Mouse (Mus musculus) hindbrain, embryonic 13.5 days (tissue): Measurements from ENCODE around the gene Zfp541. TPM values are rescaled to one million over a fixed set of nuclear protein-coding genes. Genes with fewer than 3 reads are reported as not detected.

Experiments
- ATAC-seq: fragments of 200-750 bp; cut with Nextera tagmentation; 2 replicates; pipeline ENCODE4 v1.8.0; 2017; ENCODE audit warnings: moderate TSS enrichment; ENCODE audit not compliant: low FRiP score
- H3K27ac ChIP-seq: fragments of 300-500 bp; sonication (generic); 2 replicates; pipeline ENCODE4 v1.5.1; 2015; ENCODE audit warnings: inconsistent platforms, mild to moderate bottlenecking, moderate library complexity
- H3K27me3 ChIP-seq: fragments of 300-500 bp; sonication (generic); 2 replicates; pipeline ENCODE4 v1.6.1; 2015; ENCODE audit warnings: mild to moderate bottlenecking, inconsistent platforms
- H3K36me3 ChIP-seq: fragments of 300-500 bp; sonication (generic); 2 replicates; pipeline ENCODE4 v1.6.1; 2015; ENCODE audit warnings: mild to moderate bottlenecking, inconsistent platforms
- H3K4me1 ChIP-seq: fragments of 300-500 bp; sonication (generic); replicated peaks from 2 replicates; pipeline ENCODE4 v1.6.1; 2015; ENCODE audit warnings: inconsistent platforms
- H3K4me2 ChIP-seq: fragments of 300-500 bp; sonication (generic); 2 replicates; pipeline ENCODE4 v1.6.1; 2015; ENCODE audit warnings: inconsistent platforms, mild to moderate bottlenecking, moderate library complexity
- H3K4me3 ChIP-seq: fragments of 300-500 bp; sonication (generic); 2 replicates; pipeline ENCODE4 v1.5.1; 2015; ENCODE audit warnings: mild to moderate bottlenecking, inconsistent platforms
- H3K9ac ChIP-seq: fragments of 300-500 bp; sonication (generic); 2 replicates; pipeline ENCODE4 v1.6.1; 2015; ENCODE audit warnings: mild to moderate bottlenecking, inconsistent platforms
- H3K9me3 ChIP-seq: fragments of 300-500 bp; sonication (generic); 2 replicates; pipeline ENCODE4 v1.6.1; 2016; ENCODE audit warnings: inconsistent platforms
- WGBS: fragments of 180-500 bp; shearing (Covaris S2); methylation state at CpG from one replicate; pipeline ENCODE4 v1.1.7; 2015; 5-methylcytosine and 5-hydroxymethylcytosine counted together
- polyA plus RNA-seq: library from polyadenylated mRNA; unstranded; fragments of >200 nt; fragmentation: Nextera tagmentation; extraction: Ambion mirVana; gene quantifications from 2 replicates; pipeline ENCODE4 v1.2.1, GENCODE M21; 2015

The Zfp541 gene
- polyA plus RNA-seq, result 0.09 TPM in 2 replicates

DNA sequence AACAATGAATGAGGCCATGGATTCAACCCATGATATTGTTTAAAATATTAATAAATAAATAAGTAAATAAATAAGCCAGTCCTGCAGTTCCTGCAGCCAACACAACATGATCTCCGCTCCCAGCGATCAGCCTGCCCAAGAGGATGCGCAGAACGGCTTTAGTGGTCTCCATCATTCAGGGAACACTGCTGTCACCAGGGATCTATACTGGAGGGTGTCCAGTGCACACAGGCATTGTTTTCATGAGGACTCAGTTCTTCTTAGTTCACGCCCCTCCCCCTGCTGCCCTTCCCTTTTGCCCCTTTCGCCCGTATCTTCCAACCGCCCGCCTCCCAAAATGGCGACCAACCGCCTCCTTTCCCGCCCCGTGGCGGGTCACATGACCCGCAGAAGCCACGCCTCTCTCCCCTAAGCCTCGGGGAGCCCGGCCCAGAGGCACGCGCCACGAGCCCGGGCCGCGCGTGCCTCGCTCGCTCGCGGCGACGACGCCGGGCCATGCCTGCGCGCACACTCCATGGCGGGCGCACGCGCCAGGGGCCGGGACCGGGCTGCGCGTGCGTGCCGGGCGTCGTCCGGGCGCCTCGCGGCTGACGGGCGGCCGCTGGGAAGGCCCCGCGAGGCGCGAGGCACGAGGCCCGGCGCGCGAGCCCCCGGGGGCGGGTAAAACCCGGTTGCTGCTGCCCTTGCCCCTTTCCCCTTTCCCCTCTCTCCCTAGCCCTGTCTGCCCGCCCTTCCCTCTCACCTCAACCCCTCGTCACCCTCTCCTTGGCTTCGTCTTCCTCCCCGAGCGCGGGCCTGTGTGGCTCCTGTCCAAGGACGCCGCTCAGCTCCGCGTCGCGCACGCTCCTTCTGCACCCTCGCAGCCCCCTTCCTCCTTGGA, at the start of gene Zfp541:
Gene Zfp541 (plus strand): TSS at position 596 of the 880 bp plus-strand sequence.
- H3K36me3 ChIP-seq, result no peaks in the 10 kb centered on the region
- peak within 1 kb of the TSS; percentile 20; the same call in 1 of the 2 replicates for H3K4me3 ChIP-seq
- no peaks in the 10 kb centered on the region for H3K4me1 ChIP-seq
- peaks cover 61% of the 10 kb centered on the region for H3K27me3 ChIP-seq
- WGBS, result 41% methylated on average over 66 of the region's 80 CpGs
- peak; percentile 80 for ATAC-seq
- peaks cover 4% of the 10 kb centered on the region; the same call in 1 of the 2 replicates for H3K9me3 ChIP-seq
- H3K4me2 ChIP-seq, result peak within 1 kb of the TSS; percentile 33
- no peak within 1 kb of the TSS for H3K27ac ChIP-seq
- no peak within 1 kb of the TSS for H3K9ac ChIP-seq

DNA sequence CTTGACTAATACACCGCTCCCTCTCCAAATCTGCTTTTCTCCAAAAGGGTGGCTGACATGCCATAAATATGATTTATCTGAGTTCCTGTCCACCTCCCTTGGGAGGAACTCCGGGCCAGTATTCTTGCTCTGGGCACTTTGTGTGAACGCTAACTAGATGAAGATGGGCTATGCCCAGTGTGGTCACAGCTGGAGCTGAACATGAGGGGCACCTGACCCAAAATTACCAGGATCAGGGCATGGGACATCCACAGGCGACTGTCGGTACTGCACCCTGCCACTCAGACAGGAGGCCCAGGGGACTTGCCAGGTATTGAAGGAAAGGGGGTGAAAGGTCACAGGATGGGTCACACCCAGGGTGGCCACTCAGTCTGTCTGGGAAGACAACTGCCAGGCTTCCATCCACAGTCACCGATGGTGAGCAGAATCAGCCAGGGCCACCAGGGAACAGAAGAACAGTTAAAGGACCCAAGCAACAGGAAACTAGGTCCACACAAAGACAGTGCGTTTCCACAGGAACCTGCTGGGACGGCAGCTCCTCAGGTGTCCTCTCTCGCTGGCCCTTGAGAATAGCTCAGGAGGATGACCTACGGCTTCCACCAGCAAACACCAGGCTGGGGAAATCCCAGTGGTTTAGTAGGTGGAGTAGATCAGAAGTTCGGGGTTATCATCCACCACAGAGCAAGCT, 48.9 kb upstream of the Zfp541 start:
- Histone ChIP-seq H3K4me2 (no peak overlapping the region), H3K9me3 (no peaks in the 10 kb centered on the region), H3K9ac (no peak overlapping the region), H3K27me3 (no peaks in the 10 kb centered on the region), H3K4me1 (peaks cover 8% of the 10 kb centered on the region; the same call in 1 of the 2 replicates), H3K36me3 (peaks cover 6% of the 10 kb centered on the region), H3K4me3 (no peak overlapping the region), H3K27ac (no peak overlapping the region)
- no peak for ATAC-seq
- WGBS, result 79% methylated on average over 11 of the region's 11 CpGs

- H3K36me3 ChIP-seq, result peaks cover 6% of the 10 kb centered on the region
- H3K4me3 ChIP-seq, result no peak overlapping the region
- H3K4me1 ChIP-seq, result peaks cover 8% of the 10 kb centered on the region; the same call in 1 of the 2 replicates
- no peak overlapping the region for H3K27ac ChIP-seq
- H3K4me2 ChIP-seq, result no peak overlapping the region
- no peaks in the 10 kb centered on the region for H3K27me3 ChIP-seq
- ATAC-seq, result no peak
- no peaks in the 10 kb centered on the region for H3K9me3 ChIP-seq
- no peak overlapping the region for H3K9ac ChIP-seq
- 90% methylated on average over 5 of the region's 5 CpGs for WGBS
These were observed 47.8 kb upstream of the Zfp541 start for GRCm38 (mm10) chr7:16013722-16014275.

GRCm38 (mm10) chr7:16014521-16015175, 47.0 kb upstream of the Zfp541 start:
- H3K9me3 ChIP-seq, result no peaks in the 10 kb centered on the region
- WGBS, result 94% methylated on average over 8 of the region's 8 CpGs
- H3K27me3 ChIP-seq, result no peaks in the 10 kb centered on the region
- no peak for ATAC-seq
- H3K4me3 ChIP-seq, result no peak overlapping the region
- no peak overlapping the region for H3K4me2 ChIP-seq
- peaks cover 8% of the 10 kb centered on the region; the same call in 1 of the 2 replicates for H3K4me1 ChIP-seq
- H3K9ac ChIP-seq, result no peak overlapping the region
- no peak overlapping the region for H3K27ac ChIP-seq
- peaks cover 6% of the 10 kb centered on the region for H3K36me3 ChIP-seq

GRCm38 (mm10) chr7:16015384-16015783, 46.2 kb upstream of the Zfp541 start:
- Histone ChIP-seq H3K4me3 (no peak overlapping the region), H3K27me3 (no peaks in the 10 kb centered on the region), H3K4me2 (no peak overlapping the region), H3K4me1 (peaks cover 8% of the 10 kb centered on the region; the same call in 1 of the 2 replicates), H3K27ac (no peak overlapping the region), H3K9me3 (no peaks in the 10 kb centered on the region), H3K9ac (no peak overlapping the region), H3K36me3 (peaks cover 6% of the 10 kb centered on the region)
- no peak for ATAC-seq
- 90% methylated on average over 5 of the region's 5 CpGs for WGBS

DNA sequence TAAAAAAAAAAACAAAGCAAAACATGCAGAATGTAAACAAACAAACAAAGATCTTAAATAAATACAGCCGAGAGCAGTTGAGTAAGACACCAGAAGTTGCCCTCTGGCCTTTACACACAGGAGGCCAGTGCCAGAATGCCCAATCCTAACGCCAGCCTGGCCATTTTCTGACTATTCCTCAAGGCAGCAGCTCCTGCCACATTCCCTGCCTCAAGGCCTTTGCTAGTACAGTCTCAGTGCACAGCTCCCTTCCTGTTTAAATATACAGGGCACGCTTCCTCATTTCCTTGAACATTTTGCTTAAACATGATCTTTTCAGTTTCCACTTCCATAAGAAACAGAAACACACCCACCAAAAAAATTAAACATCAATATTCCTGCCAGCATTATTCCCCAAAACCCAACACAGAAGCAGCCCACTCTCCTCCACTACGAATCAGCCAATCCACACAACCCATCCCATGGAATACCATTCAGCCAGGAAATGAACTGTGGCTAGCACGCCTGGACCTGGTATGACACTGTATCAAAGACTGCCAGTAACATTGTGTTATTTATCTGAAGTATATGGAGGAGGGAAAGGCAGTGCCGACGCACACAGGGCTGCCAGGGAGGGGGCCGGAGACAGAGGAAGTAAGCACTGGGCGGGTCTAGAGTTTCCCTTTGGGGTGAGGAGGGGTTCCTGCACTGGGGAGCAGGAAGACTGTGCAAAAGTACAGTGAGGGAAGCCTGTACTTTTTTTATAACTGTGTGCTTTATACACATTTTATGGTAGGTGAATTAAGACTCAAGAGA, 43.4 kb upstream of the Zfp541 start:
- Histone ChIP-seq H3K4me1 (peaks cover 7% of the 10 kb centered on the region; the same call in 1 of the 2 replicates), H3K36me3 (no peaks in the 10 kb centered on the region), H3K27me3 (no peaks in the 10 kb centered on the region), H3K27ac (no peak overlapping the region), H3K4me3 (no peak overlapping the region), H3K9ac (no peak overlapping the region), H3K4me2 (no peak overlapping the region), H3K9me3 (no peaks in the 10 kb centered on the region)
- no peak for ATAC-seq
- 84% methylated on average over 9 of the region's 9 CpGs for WGBS

DNA sequence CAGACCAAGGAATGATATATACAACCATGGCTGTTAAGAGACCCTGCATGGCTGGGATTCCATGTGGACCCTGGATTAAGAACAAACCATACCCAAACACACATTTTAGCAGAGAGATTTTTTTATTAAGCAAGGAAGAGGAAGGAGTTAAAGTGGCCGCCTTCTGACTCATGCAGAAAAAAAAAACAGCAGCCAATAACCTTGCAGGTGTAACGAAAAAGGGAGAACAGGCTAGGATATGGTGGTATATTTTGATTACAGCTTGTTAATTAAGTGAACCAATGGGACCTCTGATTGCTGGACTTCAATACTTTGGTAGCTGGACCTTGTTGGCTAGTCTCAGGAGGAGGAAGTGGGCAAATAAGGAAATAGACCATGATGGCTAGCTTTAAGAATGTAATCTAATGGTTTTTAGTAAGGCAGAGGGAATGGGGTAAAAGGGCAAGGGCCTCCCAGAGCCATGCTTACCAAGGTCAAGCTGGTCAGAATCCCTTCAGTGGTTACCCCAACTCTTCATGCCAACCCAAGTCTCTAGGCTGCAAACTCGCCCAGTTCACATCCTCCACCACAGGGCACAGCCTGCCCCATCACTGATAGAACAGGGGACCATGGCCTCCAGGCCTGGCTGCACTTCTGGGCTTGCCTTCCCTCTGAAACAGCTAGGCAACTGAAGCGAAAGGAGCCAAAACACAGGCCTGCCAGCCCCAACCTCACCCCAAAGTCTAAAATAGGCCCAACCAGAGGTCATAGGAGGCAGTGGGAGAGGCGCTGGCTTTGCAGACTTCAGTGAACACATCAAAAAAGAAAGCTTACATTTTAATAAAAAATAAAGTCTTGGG, 42.1 kb upstream of the Zfp541 start:
- H3K36me3 ChIP-seq, result no peaks in the 10 kb centered on the region

DNA sequence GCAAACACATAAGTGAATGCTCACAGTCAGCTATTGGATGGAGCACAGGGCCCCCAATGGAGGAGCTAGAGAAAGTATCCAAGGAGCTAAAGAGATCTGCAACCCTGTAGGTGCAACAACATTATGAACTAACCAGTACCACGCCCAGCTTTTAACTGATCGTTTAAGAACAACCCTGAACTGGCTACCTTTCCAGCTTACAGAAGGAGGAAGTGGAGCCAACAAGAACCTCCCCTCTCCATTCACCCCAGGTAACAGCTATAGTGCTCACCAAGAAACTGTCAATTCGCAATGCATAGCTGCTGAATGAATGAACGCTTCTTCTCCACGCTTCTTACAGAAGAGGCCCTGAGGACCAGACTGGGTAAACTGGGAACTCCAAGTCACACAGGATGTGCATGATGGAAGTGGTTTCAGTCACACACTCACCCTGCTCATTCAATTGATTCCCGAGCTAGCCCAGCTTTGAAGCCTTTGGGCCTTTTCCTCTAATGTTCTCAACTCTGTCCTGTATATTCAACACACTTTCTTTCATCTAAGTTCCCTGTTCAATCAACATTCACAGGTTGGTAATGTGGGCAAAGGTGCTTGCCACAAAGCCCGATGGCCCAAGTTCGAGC, 36.9 kb upstream of the Zfp541 start:
- Histone ChIP-seq H3K4me2 (no peak overlapping the region), H3K27me3 (no peaks in the 10 kb centered on the region), H3K4me3 (no peak overlapping the region), H3K27ac (no peak overlapping the region), H3K9me3 (no peaks in the 10 kb centered on the region), H3K36me3 (no peaks in the 10 kb centered on the region; the same call in 1 of the 2 replicates), H3K9ac (no peak overlapping the region), H3K4me1 (peaks cover 21% of the 10 kb centered on the region)
- no peak for ATAC-seq
- 91% methylated on average over 8 of the region's 8 CpGs for WGBS

More for the DNA sequence above, 42.1 kb upstream of the Zfp541 start:
- ATAC-seq, result no peak
- H3K4me2 ChIP-seq, result no peak overlapping the region
- no peaks in the 10 kb centered on the region for H3K27me3 ChIP-seq
- H3K4me3 ChIP-seq, result no peak overlapping the region
- no peaks in the 10 kb centered on the region for H3K9me3 ChIP-seq
- H3K27ac ChIP-seq, result no peak overlapping the region
- peaks cover 12% of the 10 kb centered on the region for H3K4me1 ChIP-seq
- WGBS, result 90% methylated on average over 5 of the region's 5 CpGs
- no peak overlapping the region for H3K9ac ChIP-seq

GRCm38 (mm10) chr7:16028102-16028927, 33.3 kb upstream of the Zfp541 start:
- H3K9me3 ChIP-seq, result no peaks in the 10 kb centered on the region
- WGBS, result 89% methylated on average over 6 of the region's 6 CpGs
- H3K9ac ChIP-seq, result no peak overlapping the region
- no peak overlapping the region for H3K4me2 ChIP-seq
- H3K4me1 ChIP-seq, result peaks cover 14% of the 10 kb centered on the region
- H3K36me3 ChIP-seq, result peaks cover 19% of the 10 kb centered on the region
- ATAC-seq, result no peak
- no peak overlapping the region for H3K4me3 ChIP-seq
- no peaks in the 10 kb centered on the region for H3K27me3 ChIP-seq
- peak overlapping the region; percentile 48; the same call in 1 of the 2 replicates for H3K27ac ChIP-seq

DNA sequence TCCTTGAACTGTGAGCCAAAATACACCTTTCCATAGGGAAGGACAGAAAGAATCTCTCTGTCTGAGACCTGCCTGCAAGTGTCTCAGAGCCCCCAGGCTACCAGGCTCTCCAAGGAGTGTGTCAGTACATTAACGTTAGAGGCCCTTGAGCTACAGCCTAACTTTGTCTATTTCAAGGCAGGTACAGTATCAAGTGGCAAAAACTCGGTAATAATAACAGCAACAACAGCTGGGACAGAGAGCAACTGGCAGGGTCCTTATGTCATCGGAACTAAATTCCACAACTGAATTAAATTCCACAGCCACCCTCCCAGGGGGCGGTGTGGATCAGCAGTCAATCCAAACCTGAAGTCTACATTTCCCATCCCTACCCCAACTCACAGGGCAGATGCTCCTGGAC, 30.5 kb upstream of the Zfp541 start:
- Histone ChIP-seq H3K4me2 (no peak overlapping the region), H3K4me3 (no peak overlapping the region)
- 91% methylated on average over 4 of the region's 4 CpGs for WGBS

More for the DNA sequence above, 30.5 kb upstream of the Zfp541 start:
- no peaks in the 10 kb centered on the region for H3K9me3 ChIP-seq
- no peaks in the 10 kb centered on the region for H3K27me3 ChIP-seq
- H3K27ac ChIP-seq, result no peak overlapping the region
- peaks cover 19% of the 10 kb centered on the region for H3K36me3 ChIP-seq
- ATAC-seq, result no peak
- peaks cover 12% of the 10 kb centered on the region; the same call in 1 of the 2 replicates for H3K4me1 ChIP-seq
- H3K9ac ChIP-seq, result no peak overlapping the region
